Comparison of ENCODE assay signal across 24 mouse cellular contexts in genomic region chr2:28576815-28577214, GRCm38 (mm10). TPM values are rescaled to one million over a fixed set of nuclear protein-coding genes. Genes with fewer than 3 reads are reported as not detected.
DNase-seq lines count a peak whose midpoint lies in the region; ATAC-seq and TF ChIP-seq lines count a peak whose summit lies in the region.
"Had no signal": no experiment of that assay in that cellular context is flagged by ENCODE, and none has a peak within 500 bp of the region (broad histone marks: within the 10 kb centered on the region; RNA-seq: fewer than 3 reads in every experiment).

No protein-coding gene starts in this region.

- no peaks in the 10 kb centered on the region for H3K27me3 ChIP-seq in hindbrain, postnatal 0 days (ENCODE audit: insufficient read depth, low read length)
- no peaks in the 10 kb centered on the region for H3K27me3 ChIP-seq in hindbrain, embryonic 10.5 days (ENCODE audit: insufficient read depth, poor library complexity, severe bottlenecking)
- no peaks in the 10 kb centered on the region for H3K27me3 ChIP-seq in liver, embryonic 11.5 days (replicated peaks; ENCODE audit: control insufficient read depth, insufficient read depth, low read length)
- H3K27me3 ChIP-seq: limb, embryonic 12.5 days; liver, embryonic 15.5 days had no signal

- no peak overlapping the region for H3K27ac ChIP-seq in hindbrain, postnatal 0 days
- H3K27ac ChIP-seq in hindbrain, embryonic 10.5 days, result no peak overlapping the region
- no peak overlapping the region for H3K27ac ChIP-seq in liver, embryonic 11.5 days (ENCODE audit: low read depth, low read length)
- H3K27ac ChIP-seq: hindbrain, embryonic 14.5 days; kidney, postnatal 0 days; limb, embryonic 12.5 days; liver, embryonic 15.5 days had no signal

- ATAC-seq in hindbrain, postnatal 0 days, result peak; percentile 8; the same call in 1 of the 2 replicates
- ATAC-seq in liver, embryonic 11.5 days (replicated peaks; ENCODE audit: low FRiP score), result no peak
- ATAC-seq: CD4-positive, CD25-positive, alpha-beta regulatory T cell, adult 4 months; forebrain, embryonic 16.5 days; intestine, embryonic 16.5 days had no signal

- H3K4me2 ChIP-seq in hindbrain, postnatal 0 days (ENCODE audit: low read depth, low read length), result no peak overlapping the region
- no peak overlapping the region for H3K4me2 ChIP-seq in liver, embryonic 11.5 days
- H3K4me2 ChIP-seq: hindbrain, embryonic 14.5 days; limb, embryonic 12.5 days; liver, embryonic 15.5 days had no signal

- no peak for TF ChIP-seq CTCF in hindbrain, postnatal 0 days (IDR thresholded peaks at IDR 0.05; ENCODE audit: low read depth)

- peaks cover 42% of the 10 kb centered on the region for H3K36me3 ChIP-seq in hindbrain, postnatal 0 days (ENCODE audit: insufficient read depth, low read length)
- H3K36me3 ChIP-seq in hindbrain, embryonic 10.5 days, result peaks cover 93% of the 10 kb centered on the region
- H3K36me3 ChIP-seq in liver, embryonic 11.5 days (ENCODE audit: control insufficient read depth, insufficient read depth, low read length), result peaks cover 57% of the 10 kb centered on the region

- no peak overlapping the region for H3K4me3 ChIP-seq in hindbrain, postnatal 0 days (ENCODE audit: low read length)
- H3K4me3 ChIP-seq in hindbrain, embryonic 10.5 days, result no peak overlapping the region
- no peak overlapping the region for H3K4me3 ChIP-seq in liver, embryonic 11.5 days (ENCODE audit: low read depth, low read length)
- H3K4me3 ChIP-seq: limb, embryonic 12.5 days; liver, embryonic 15.5 days had no signal

- H3K9ac ChIP-seq in hindbrain, postnatal 0 days (replicated peaks; ENCODE audit: low read length), result no peak overlapping the region
- H3K9ac ChIP-seq in liver, embryonic 11.5 days (ENCODE audit: low read depth, low read length), result no peak overlapping the region
- H3K9ac ChIP-seq: hindbrain, embryonic 14.5 days; limb, embryonic 12.5 days; liver, embryonic 15.5 days had no signal

- no peaks in the 10 kb centered on the region for H3K9me3 ChIP-seq in hindbrain, postnatal 0 days (ENCODE audit: low read length)
- no peaks in the 10 kb centered on the region for H3K9me3 ChIP-seq in hindbrain, embryonic 10.5 days
- no peaks in the 10 kb centered on the region for H3K9me3 ChIP-seq in liver, embryonic 11.5 days (ENCODE audit: control insufficient read depth, low read length)
- H3K9me3 ChIP-seq: G1E; limb, embryonic 12.5 days; liver, embryonic 15.5 days had no signal

- 69% methylated on average over 3 of the region's 3 CpGs for WGBS in hindbrain, postnatal 0 days
- 94% methylated on average over 3 of the region's 3 CpGs for WGBS in hindbrain, embryonic 10.5 days
- 91% methylated on average over 3 of the region's 3 CpGs for WGBS in liver, embryonic 11.5 days

- peaks cover 7% of the 10 kb centered on the region; the same call in 1 of the 2 replicates for H3K4me1 ChIP-seq in hindbrain, postnatal 0 days (ENCODE audit: insufficient read depth, low read length)
- peaks cover 11% of the 10 kb centered on the region for H3K4me1 ChIP-seq in hindbrain, embryonic 10.5 days (replicated peaks)
- H3K4me1 ChIP-seq in liver, embryonic 11.5 days (replicated peaks; ENCODE audit: control insufficient read depth, insufficient read depth, low read length), result peaks cover under 1% of the 10 kb centered on the region; the same call in 1 of the 2 replicates

- DNase-seq in hindbrain, postnatal 0 days (ENCODE audit: low spot score), result peak; percentile 61
- no peak for DNase-seq in hindbrain, embryonic 10.5 days (ENCODE audit: low spot score)
- DNase-seq in 3T3-L1 (ENCODE audit: low read depth, low spot score) (peak; percentile 74), NIH3T3 (ENCODE audit: low read depth) (peak; percentile 94)
- DNase-seq in layer of hippocampus, postnatal 14 days (ENCODE audit: low spot score in 2 of 2), result peak; percentile 29 to 65
- DNase-seq in liver, embryonic 11.5 days (ENCODE audit: low spot score), result no peak
- DNase-seq in adrenal gland, adult 8-10 months, result no peak
- no peak for DNase-seq in ovary, adult 18-20 months (ENCODE audit: low spot score)
- DNase-seq: adrenal gland, adult 2 months; cerebellum, adult 8-10 months; heart, adult 11 months; midbrain, embryonic 14.5 days; thymus, postnatal 4 days had no signal

RNA-seq across cellular contexts. Expression of gene Gtf3c5, which starts 6.7 kb away (rescaled TPM):
- total RNA-seq in hindbrain, postnatal 0 days (2014; rRNA removed), result 23.1 and 28.4 TPM in 2 replicates
- polyA plus RNA-seq in hindbrain, postnatal 0 days (2015; fragmentation: Nextera tagmentation; extraction: Ambion mirVana), result 27.4 and 29.5 TPM in 2 replicates
- 59.8 and 61.0 TPM in 2 replicates for polyA plus RNA-seq in hindbrain, embryonic 10.5 days (2016; fragmentation: Nextera tagmentation; extraction: Ambion mirVana)
- total RNA-seq in layer of hippocampus, postnatal 14 days (2021), result 10 to 100 TPM; 17.0 to 18.1 TPM
- 30.8 and 32.9 TPM in 2 replicates for polyA plus RNA-seq in liver, embryonic 11.5 days (2014; fragmentation: Nextera tagmentation; extraction: Ambion mirVana)
- total RNA-seq in adrenal gland, adult 8-10 months (2022), result 10 to 100 TPM; 21.4 to 26.3 (median 23.4) TPM

RNA-seq across cellular contexts. Expression of gene Cel, which starts 13.6 kb away (rescaled TPM):
- total RNA-seq in hindbrain, postnatal 0 days (2014; rRNA removed), result not detected in 2 replicates
- not detected in 2 replicates for polyA plus RNA-seq in hindbrain, postnatal 0 days (2015; fragmentation: Nextera tagmentation; extraction: Ambion mirVana)
- polyA plus RNA-seq in hindbrain, embryonic 10.5 days (2016; fragmentation: Nextera tagmentation; extraction: Ambion mirVana), result not detected in 2 replicates
- total RNA-seq in layer of hippocampus, postnatal 14 days (2021), result not detected
- polyA plus RNA-seq in liver, embryonic 11.5 days (2014; fragmentation: Nextera tagmentation; extraction: Ambion mirVana), result not detected in 2 replicates
- not detected for total RNA-seq in adrenal gland, adult 8-10 months (2022)
- total RNA-seq: G1E; left cerebral cortex, adult 18-20 months; megakaryocyte, adult 5-6 weeks had no signal
- polyA plus RNA-seq: adrenal gland, adult 2 months; CD4-positive, CD25-positive, alpha-beta regulatory T cell, adult 4 months; forebrain, embryonic 16.5 days; G1E; heart, embryonic 14.5 days; hindbrain, embryonic 14.5 days; kidney, postnatal 0 days; limb, embryonic 12.5 days; midbrain, embryonic 14.5 days had no signal

RNA-seq across cellular contexts. Expression of gene Gfi1b, which starts 45.0 kb away (rescaled TPM):
- total RNA-seq in hindbrain, postnatal 0 days (2014; rRNA removed), result not detected in 2 replicates
- not detected in 2 replicates for polyA plus RNA-seq in hindbrain, postnatal 0 days (2015; fragmentation: Nextera tagmentation; extraction: Ambion mirVana)
- 3.4 and 4.7 TPM in 2 replicates for polyA plus RNA-seq in hindbrain, embryonic 10.5 days (2016; fragmentation: Nextera tagmentation; extraction: Ambion mirVana)
- not detected for total RNA-seq in layer of hippocampus, postnatal 14 days (2021)
- polyA plus RNA-seq in liver, embryonic 11.5 days (2014; fragmentation: Nextera tagmentation; extraction: Ambion mirVana), result 143 and 151 TPM in 2 replicates
- total RNA-seq in adrenal gland, adult 8-10 months (2022), result not detected
- total RNA-seq: adrenal gland, adult 2 months; left cerebral cortex, adult 18-20 months had no signal
- polyA plus RNA-seq: CD4-positive, CD25-positive, alpha-beta regulatory T cell, adult 4 months; forebrain, embryonic 16.5 days; hindbrain, embryonic 14.5 days had no signal

Comparison
In these comparisons a context has a peak if more than half of its experiments do, and no peak if none do; other contexts are left out.
1. DNase-seq: peak in hindbrain, postnatal 0 days (single experiment), 3T3-L1 (single experiment), NIH3T3 (single experiment) and layer of hippocampus, postnatal 14 days (2 of 2); none in hindbrain, embryonic 10.5 days (single experiment), liver, embryonic 11.5 days (single experiment), adrenal gland, adult 8-10 months (single experiment) and ovary, adult 18-20 months (single experiment).